16 mouse cellular contexts compared by ENCODE assay signal in the genomic region with DNA sequence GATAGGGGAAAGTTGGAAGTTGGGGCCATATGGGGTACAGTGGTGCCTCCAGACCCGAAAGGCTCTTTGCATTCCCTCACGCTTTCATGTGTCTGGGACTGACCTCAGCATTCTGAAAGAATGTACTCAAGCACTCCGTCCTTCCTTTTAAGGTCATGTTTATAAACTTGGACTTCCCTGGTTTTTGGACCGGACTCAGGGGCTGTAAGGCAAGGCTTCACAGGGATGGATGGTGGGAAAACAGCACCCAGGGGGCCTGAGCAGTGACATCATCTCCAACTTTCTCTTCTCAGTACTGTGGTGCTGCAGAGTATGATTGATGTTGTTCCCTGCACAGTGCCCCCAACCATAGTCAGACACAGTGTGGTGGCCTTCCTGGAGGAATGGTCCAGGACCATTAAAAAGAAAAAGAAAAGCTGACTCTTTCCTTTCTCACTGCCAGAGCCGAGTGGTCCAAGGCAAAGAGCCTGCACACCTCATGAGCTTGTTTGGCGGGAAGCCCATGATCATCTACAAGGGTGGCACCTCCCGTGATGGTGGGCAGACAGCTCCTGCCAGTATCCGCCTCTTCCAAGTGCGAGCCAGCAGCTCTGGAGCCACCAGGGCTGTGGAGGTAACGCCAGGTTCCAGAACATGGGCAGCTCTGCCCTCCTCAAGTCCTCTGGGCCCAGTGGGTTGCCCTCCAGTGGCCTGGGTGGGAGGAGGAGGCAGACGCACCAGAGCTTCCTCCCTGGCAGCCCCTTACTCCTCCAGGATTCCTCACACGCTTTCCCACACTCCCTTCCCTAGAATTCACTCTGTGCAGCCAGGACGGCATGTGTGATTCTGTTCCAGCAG. TPM values are rescaled to one million over a fixed set of nuclear protein-coding genes. Genes with fewer than 3 reads are reported as not detected.
DNase-seq lines count a peak whose midpoint lies in the region; ATAC-seq and TF ChIP-seq lines count a peak whose summit lies in the region.
"Had no signal": no experiment of that assay in that cellular context is flagged by ENCODE, and none has a peak within 500 bp of the region (broad histone marks: within the 10 kb centered on the region; RNA-seq: fewer than 3 reads in every experiment).

No protein-coding gene starts in this region.

- H3K36me3 ChIP-seq in heart, postnatal 0 days (replicated peaks; ENCODE audit: control insufficient read depth, insufficient read depth, low read length): peaks cover 80% of the 10 kb centered on the region
- 0 out of 2 replicates have a peak, but pooled peaks cover 15% of the 10 kb centered on the region for H3K36me3 ChIP-seq in lung, embryonic 15.5 days
- peaks cover 15% of the 10 kb centered on the region for H3K36me3 ChIP-seq in liver, postnatal 0 days (replicated peaks; ENCODE audit: insufficient read depth, low read length)
- H3K36me3 ChIP-seq: hindbrain, embryonic 13.5 days; limb, embryonic 12.5 days; neural tube, embryonic 13.5 days had no signal

- no peak overlapping the region for H3K4me3 ChIP-seq in heart, postnatal 0 days (ENCODE audit: low read depth, low read length)
- no peak overlapping the region for H3K4me3 ChIP-seq in lung, embryonic 15.5 days
- no peak overlapping the region for H3K4me3 ChIP-seq in liver, postnatal 0 days (ENCODE audit: low read depth, low read length)
- H3K4me3 ChIP-seq: embryonic facial prominence, embryonic 15.5 days; forebrain, embryonic 13.5 days; hindbrain, embryonic 13.5 days; limb, embryonic 12.5 days; neural tube, embryonic 13.5 days had no signal

- TF ChIP-seq EP300 in heart, postnatal 0 days (IDR thresholded peaks at IDR 0.05; ENCODE audit: low read depth): no peak
- no peak for TF ChIP-seq EP300 in liver, postnatal 0 days (IDR thresholded peaks at IDR 0.05; ENCODE audit: low read depth)

- intact Hi-C loops in heart, postnatal 25 days (cut with DNase I): no loop called here

- no peak overlapping the region for H3K4me2 ChIP-seq in heart, postnatal 0 days (ENCODE audit: low read depth, low read length)
- H3K4me2 ChIP-seq in lung, embryonic 15.5 days: no peak overlapping the region
- H3K4me2 ChIP-seq in liver, postnatal 0 days (ENCODE audit: low read depth, low read length): no peak overlapping the region
- H3K4me2 ChIP-seq: embryonic facial prominence, embryonic 15.5 days; forebrain, embryonic 13.5 days; hindbrain, embryonic 13.5 days; limb, embryonic 12.5 days; neural tube, embryonic 13.5 days had no signal

- H3K4me1 ChIP-seq in heart, postnatal 0 days (ENCODE audit: control insufficient read depth, insufficient read depth): no peaks in the 10 kb centered on the region
- peaks cover 11% of the 10 kb centered on the region for H3K4me1 ChIP-seq in lung, embryonic 15.5 days
- H3K4me1 ChIP-seq in liver, postnatal 0 days (ENCODE audit: insufficient read depth): no peaks in the 10 kb centered on the region
- H3K4me1 ChIP-seq: embryonic facial prominence, embryonic 15.5 days; forebrain, embryonic 13.5 days; hindbrain, embryonic 13.5 days; neural tube, embryonic 13.5 days had no signal

- ATAC-seq in heart, postnatal 0 days (ENCODE audit: insufficient read depth, low read depth): peak; percentile 40
- peak; percentile 82 for ATAC-seq in lung, embryonic 15.5 days (ENCODE audit: borderline replicate concordance, extremely low read depth, low FRiP score, low TSS enrichment)
- ATAC-seq in liver, postnatal 0 days: no peak
- ATAC-seq: CD4-positive, CD25-positive, alpha-beta regulatory T cell, adult 4 months; forebrain, embryonic 13.5 days had no signal

- no peaks in the 10 kb centered on the region for H3K27me3 ChIP-seq in heart, postnatal 0 days (ENCODE audit: control insufficient read depth, insufficient read depth, low read length)
- H3K27me3 ChIP-seq in lung, embryonic 15.5 days: no peaks in the 10 kb centered on the region
- H3K27me3 ChIP-seq in liver, postnatal 0 days (ENCODE audit: insufficient read depth, low read length): no peaks in the 10 kb centered on the region
- H3K27me3 ChIP-seq: embryonic facial prominence, embryonic 15.5 days; forebrain, embryonic 13.5 days; hindbrain, embryonic 13.5 days; neural tube, embryonic 13.5 days had no signal

- 69% methylated on average over 13 of the region's 13 CpGs for WGBS in heart, postnatal 0 days
- 57% methylated on average over 13 of the region's 13 CpGs for WGBS in lung, embryonic 15.5 days
- 74% methylated on average over 13 of the region's 13 CpGs for WGBS in liver, postnatal 0 days (ENCODE audit: insufficient replicate concordance)

- H3K9me3 ChIP-seq in heart, postnatal 0 days (replicated peaks; ENCODE audit: control insufficient read depth, low read length): no peaks in the 10 kb centered on the region
- no peaks in the 10 kb centered on the region for H3K9me3 ChIP-seq in lung, embryonic 15.5 days
- no peaks in the 10 kb centered on the region for H3K9me3 ChIP-seq in liver, postnatal 0 days (ENCODE audit: low read length)
- H3K9me3 ChIP-seq: embryonic facial prominence, embryonic 15.5 days; forebrain, embryonic 13.5 days; hindbrain, embryonic 13.5 days; limb, embryonic 12.5 days; neural tube, embryonic 13.5 days had no signal

- no peak overlapping the region for H3K9ac ChIP-seq in heart, postnatal 0 days (replicated peaks; ENCODE audit: low read depth, low read length)
- H3K9ac ChIP-seq in lung, embryonic 15.5 days: no peak overlapping the region; the same call in 1 of the 2 replicates
- H3K9ac ChIP-seq in liver, postnatal 0 days (replicated peaks): no peak overlapping the region
- H3K9ac ChIP-seq: embryonic facial prominence, embryonic 15.5 days; forebrain, embryonic 13.5 days; hindbrain, embryonic 13.5 days; limb, embryonic 12.5 days; neural tube, embryonic 13.5 days had no signal

- H3K27ac ChIP-seq in heart, postnatal 0 days (ENCODE audit: low read depth): peak overlapping the region; percentile 44; the same call in 1 of the 2 replicates
- peak overlapping the region; percentile 55 for H3K27ac ChIP-seq in lung, embryonic 15.5 days
- H3K27ac ChIP-seq in liver, postnatal 0 days (ENCODE audit: low read depth): peak overlapping the region; percentile 39; the same call in 1 of the 2 replicates
- H3K27ac ChIP-seq: embryonic facial prominence, embryonic 15.5 days; forebrain, embryonic 13.5 days; hindbrain, embryonic 13.5 days; limb, embryonic 12.5 days; neural tube, embryonic 13.5 days had no signal

- no peak for TF ChIP-seq CTCF in heart, postnatal 0 days (IDR thresholded peaks at IDR 0.05; ENCODE audit: low read depth)
- no peak for TF ChIP-seq CTCF in liver, postnatal 0 days (IDR thresholded peaks at IDR 0.05; ENCODE audit: low read depth)

- no peak for DNase-seq in heart, postnatal 0 days (ENCODE audit: low spot score)
- no peak for DNase-seq in heart, postnatal 25 days (ENCODE audit: low spot score)
- DNase-seq in lung, adult 18-20 months: no peak
- no peak for DNase-seq in liver, postnatal 0 days
- DNase-seq in thymus, adult 18-20 months: no peak
- DNase-seq in testis, postnatal 14 days (ENCODE audit: low spot score): no peak
- DNase-seq: cerebellum, adult 11-12 months; retina, postnatal 1 day; thymus, postnatal 36 days had no signal

RNA-seq across cellular contexts. Expression of gene Stom, which starts 34.5 kb away (rescaled TPM):
- 60.1 and 79.0 TPM in 2 replicates for total RNA-seq in heart, postnatal 0 days (2014; rRNA removed; ENCODE audit: low replicate concordance)
- 48.4 and 51.3 TPM in 2 replicates for polyA plus RNA-seq in heart, postnatal 0 days (2015; fragmentation: Nextera tagmentation; extraction: Ambion mirVana)
- total RNA-seq in heart, postnatal 25 days (2021): 10 to 100 TPM; 64.4 to 68.1 TPM
- polyA plus RNA-seq in lung, embryonic 15.5 days (2015; fragmentation: Nextera tagmentation; extraction: Ambion mirVana): 50.6 and 53.4 TPM in 2 replicates
- 77.1 and 86.3 TPM in 2 replicates for polyA plus RNA-seq in liver, postnatal 0 days (2015; fragmentation: Nextera tagmentation; extraction: Ambion mirVana)

RNA-seq across cellular contexts. Expression of gene Gsn, which starts 46.1 kb away (rescaled TPM):
- total RNA-seq in heart, postnatal 0 days (2014; rRNA removed; ENCODE audit: low replicate concordance): 454 and 460 TPM in 2 replicates
- polyA plus RNA-seq in heart, postnatal 0 days (2015; fragmentation: Nextera tagmentation; extraction: Ambion mirVana): 255 and 259 TPM in 2 replicates
- total RNA-seq in heart, postnatal 25 days (2021): 100 to 1,000 TPM; 860 to 960 TPM
- polyA plus RNA-seq in lung, embryonic 15.5 days (2015; fragmentation: Nextera tagmentation; extraction: Ambion mirVana): 170 and 187 TPM in 2 replicates
- polyA plus RNA-seq in liver, postnatal 0 days (2015; fragmentation: Nextera tagmentation; extraction: Ambion mirVana): 56.1 and 59.7 TPM in 2 replicates
